Comparison of ENCODE assay signal across 12 mouse cellular contexts in genomic region chr19:46657339-46658020, GRCm38 (mm10). TPM values are rescaled to one million over a fixed set of nuclear protein-coding genes. Genes with fewer than 3 reads are reported as not detected.
DNase-seq lines count a peak whose midpoint lies in the region; ATAC-seq and TF ChIP-seq lines count a peak whose summit lies in the region.
"Had no signal": no experiment of that assay in that cellular context is flagged by ENCODE, and none has a peak within 500 bp of the region (broad histone marks: within the 10 kb centered on the region; RNA-seq: fewer than 3 reads in every experiment).

No protein-coding gene starts in this region.

- H3K4me1 ChIP-seq in heart, postnatal 0 days (ENCODE audit: control insufficient read depth, insufficient read depth), result no peaks in the 10 kb centered on the region
- peaks cover 32% of the 10 kb centered on the region for H3K4me1 ChIP-seq in heart, embryonic 11.5 days (ENCODE audit: control insufficient read depth, insufficient read depth, low read length)
- H3K4me1 ChIP-seq in neural tube, embryonic 11.5 days (ENCODE audit: control insufficient read depth, insufficient read depth, low read length), result no peaks in the 10 kb centered on the region
- 0 out of 2 replicates have a peak, but pooled peaks cover 5% of the 10 kb centered on the region for H3K4me1 ChIP-seq in neural tube, embryonic 15.5 days
- peaks cover 9% of the 10 kb centered on the region for H3K4me1 ChIP-seq in bone marrow macrophage, adult 2 months (ENCODE audit: control insufficient read depth, insufficient read depth, low read length)
- H3K4me1 ChIP-seq: midbrain, embryonic 12.5 days had no signal

- peak; percentile 40 for TF ChIP-seq CTCF in heart, postnatal 0 days (IDR thresholded peaks at IDR 0.05; ENCODE audit: low read depth)
- TF ChIP-seq CTCF in bone marrow macrophage, adult 2 months (IDR thresholded peaks at IDR 0.05; ENCODE audit: low read depth, low read length), result peak; percentile 27; the same call in 1 of the 2 replicates

- TF ChIP-seq EP300 in heart, postnatal 0 days (IDR thresholded peaks at IDR 0.05; ENCODE audit: low read depth), result no peak

- ATAC-seq in heart, postnatal 0 days (ENCODE audit: insufficient read depth, low read depth), result no peak
- no peak for ATAC-seq in heart, embryonic 11.5 days (replicated peaks; ENCODE audit: insufficient number of reproducible peaks, low FRiP score, low TSS enrichment)
- ATAC-seq in neural tube, embryonic 11.5 days (ENCODE audit: insufficient read depth, low FRiP score, low TSS enrichment), result no peak
- ATAC-seq in neural tube, embryonic 15.5 days (ENCODE audit: low FRiP score), result no peak
- no peak for ATAC-seq in erythroid progenitor cell, adult 5-6 weeks (replicated peaks; ENCODE audit: low FRiP score, poor library complexity, severe bottlenecking)

- no peak overlapping the region for H3K4me2 ChIP-seq in heart, postnatal 0 days (ENCODE audit: low read depth, low read length)
- H3K4me2 ChIP-seq in heart, embryonic 11.5 days, result no peak overlapping the region
- H3K4me2 ChIP-seq in neural tube, embryonic 11.5 days (ENCODE audit: low read depth), result no peak overlapping the region
- H3K4me2 ChIP-seq in neural tube, embryonic 15.5 days, result no peak overlapping the region
- H3K4me2 ChIP-seq: midbrain, embryonic 12.5 days had no signal

- no peak overlapping the region for H3K9ac ChIP-seq in heart, postnatal 0 days (replicated peaks; ENCODE audit: low read depth, low read length)
- H3K9ac ChIP-seq in heart, embryonic 11.5 days (ENCODE audit: low read depth, low read length), result no peak overlapping the region
- no peak overlapping the region for H3K9ac ChIP-seq in neural tube, embryonic 11.5 days (ENCODE audit: low read length)
- no peak overlapping the region for H3K9ac ChIP-seq in neural tube, embryonic 15.5 days (replicated peaks)
- H3K9ac ChIP-seq: midbrain, embryonic 12.5 days had no signal

- WGBS in heart, postnatal 0 days, result 89% methylated on average over 3 of the region's 3 CpGs
- 88% methylated on average over 3 of the region's 3 CpGs for WGBS in heart, embryonic 11.5 days (ENCODE audit: insufficient replicate concordance)
- 96% methylated on average over 3 of the region's 3 CpGs for WGBS in neural tube, embryonic 11.5 days
- 96% methylated on average over 3 of the region's 3 CpGs for WGBS in neural tube, embryonic 15.5 days

- peaks cover 44% of the 10 kb centered on the region for H3K36me3 ChIP-seq in heart, postnatal 0 days (replicated peaks; ENCODE audit: control insufficient read depth, insufficient read depth, low read length)
- peaks cover 27% of the 10 kb centered on the region for H3K36me3 ChIP-seq in heart, embryonic 11.5 days (ENCODE audit: control insufficient read depth, insufficient read depth, low read length)
- peaks cover 20% of the 10 kb centered on the region for H3K36me3 ChIP-seq in neural tube, embryonic 11.5 days (ENCODE audit: control insufficient read depth, insufficient read depth, low read length)
- H3K36me3 ChIP-seq in neural tube, embryonic 15.5 days, result peaks cover 45% of the 10 kb centered on the region

- no peak overlapping the region for H3K27ac ChIP-seq in heart, postnatal 0 days (ENCODE audit: low read depth)
- H3K27ac ChIP-seq in heart, embryonic 11.5 days (ENCODE audit: low read depth, low read length), result no peak overlapping the region
- no peak overlapping the region for H3K27ac ChIP-seq in neural tube, embryonic 11.5 days (ENCODE audit: low read depth, low read length)
- no peak overlapping the region for H3K27ac ChIP-seq in neural tube, embryonic 15.5 days (replicated peaks)
- H3K27ac ChIP-seq in bone marrow macrophage, adult 2 months (ENCODE audit: insufficient read depth, low read depth, low read length), result no peak overlapping the region
- H3K27ac ChIP-seq: midbrain, embryonic 12.5 days had no signal

- no peak for TF ChIP-seq POLR2A in bone marrow macrophage, adult 2 months (IDR thresholded peaks at IDR 0.05; ENCODE audit: borderline replicate concordance, low read depth, low read length)

- H3K4me3 ChIP-seq in heart, postnatal 0 days (ENCODE audit: low read depth, low read length), result no peak overlapping the region
- no peak overlapping the region for H3K4me3 ChIP-seq in heart, embryonic 11.5 days (ENCODE audit: low read depth, low read length)
- no peak overlapping the region for H3K4me3 ChIP-seq in neural tube, embryonic 11.5 days (ENCODE audit: low read depth, low read length)
- H3K4me3 ChIP-seq in neural tube, embryonic 15.5 days (replicated peaks), result no peak overlapping the region
- H3K4me3 ChIP-seq in bone marrow macrophage, adult 2 months (ENCODE audit: insufficient read depth, low read length), result no peak overlapping the region
- H3K4me3 ChIP-seq: midbrain, embryonic 12.5 days had no signal

- no peak for DNase-seq in heart, postnatal 0 days (ENCODE audit: low spot score)
- peak; percentile 13 for DNase-seq in neural tube, embryonic 11.5 days (ENCODE audit: low spot score)
- DNase-seq in thymus, postnatal 0 days (ENCODE audit: low spot score), result peak; percentile 42
- no peak for DNase-seq in right cerebral cortex, postnatal 36 days (ENCODE audit: low spot score in 2 of 2)

- no peaks in the 10 kb centered on the region for H3K9me3 ChIP-seq in heart, postnatal 0 days (replicated peaks; ENCODE audit: control insufficient read depth, low read length)
- H3K9me3 ChIP-seq in heart, embryonic 11.5 days (replicated peaks; ENCODE audit: control insufficient read depth, low read length), result no peaks in the 10 kb centered on the region
- H3K9me3 ChIP-seq in neural tube, embryonic 11.5 days (ENCODE audit: control insufficient read depth, low read length), result no peaks in the 10 kb centered on the region; the same call in 1 of the 2 replicates
- no peaks in the 10 kb centered on the region for H3K9me3 ChIP-seq in neural tube, embryonic 15.5 days (replicated peaks)
- H3K9me3 ChIP-seq: midbrain, embryonic 12.5 days had no signal

- no peaks in the 10 kb centered on the region for H3K27me3 ChIP-seq in heart, postnatal 0 days (ENCODE audit: control insufficient read depth, insufficient read depth, low read length)
- H3K27me3 ChIP-seq in heart, embryonic 11.5 days (ENCODE audit: control insufficient read depth, insufficient read depth, low read length), result no peaks in the 10 kb centered on the region
- no peaks in the 10 kb centered on the region for H3K27me3 ChIP-seq in neural tube, embryonic 11.5 days (ENCODE audit: control insufficient read depth, insufficient read depth, low read length)
- H3K27me3 ChIP-seq in neural tube, embryonic 15.5 days (replicated peaks), result no peaks in the 10 kb centered on the region
- H3K27me3 ChIP-seq: midbrain, embryonic 12.5 days had no signal

RNA-seq across cellular contexts. Expression of gene Cyp17a1, which starts 15.5 kb away (rescaled TPM):
- 0.08 and 3.9 TPM in 2 replicates for total RNA-seq in heart, postnatal 0 days (2014; rRNA removed; ENCODE audit: low replicate concordance)
- polyA plus RNA-seq in heart, postnatal 0 days (2015; fragmentation: Nextera tagmentation; extraction: Ambion mirVana), result 0.68 and 0.88 TPM in 2 replicates
- polyA plus RNA-seq in heart, embryonic 11.5 days (2014; fragmentation: Nextera tagmentation; extraction: Ambion mirVana), result 0.97 and 1.1 TPM in 2 replicates
- not detected in 2 replicates for polyA plus RNA-seq in neural tube, embryonic 11.5 days (2014; fragmentation: Nextera tagmentation; extraction: Ambion mirVana)
- 0.23 TPM in 1 of 2 replicates, not detected in the other for polyA plus RNA-seq in neural tube, embryonic 15.5 days (2015; fragmentation: Nextera tagmentation; extraction: Ambion mirVana)
- polyA plus RNA-seq in bone marrow macrophage, adult 2 months (2012; ENCODE audit: insufficient read depth, insufficient read length, missing spikeins), result not detected in 2 replicates
- polyA plus RNA-seq in thymus, postnatal 0 days (2015; fragmentation: Nextera tagmentation; extraction: Ambion mirVana), result 0.09 and 0.44 TPM in 2 replicates
- total RNA-seq in erythroid progenitor cell, adult 5-6 weeks (2015; ENCODE audit: low replicate concordance), result not detected in 2 replicates
- total RNA-seq in erythroid progenitor cell, adult 5-6 weeks (2017; ENCODE audit: low replicate concordance), result not detected in 2 replicates
- total RNA-seq: common myeloid progenitor, adult 5-6 weeks; hematopoietic stem cell, adult 5-6 weeks; left cerebral cortex, adult 8-10 months had no signal
- polyA plus RNA-seq: midbrain, embryonic 12.5 days had no signal

RNA-seq across cellular contexts. Expression of gene Borcs7, which starts 32.2 kb away (rescaled TPM):
- total RNA-seq in heart, postnatal 0 days (2014; rRNA removed; ENCODE audit: low replicate concordance), result 2.4 and 9.0 TPM in 2 replicates
- polyA plus RNA-seq in heart, postnatal 0 days (2015; fragmentation: Nextera tagmentation; extraction: Ambion mirVana), result 18.7 and 22.2 TPM in 2 replicates
- 14.7 and 16.5 TPM in 2 replicates for polyA plus RNA-seq in heart, embryonic 11.5 days (2014; fragmentation: Nextera tagmentation; extraction: Ambion mirVana)
- 14.1 and 14.7 TPM in 2 replicates for polyA plus RNA-seq in neural tube, embryonic 11.5 days (2014; fragmentation: Nextera tagmentation; extraction: Ambion mirVana)
- polyA plus RNA-seq in neural tube, embryonic 15.5 days (2015; fragmentation: Nextera tagmentation; extraction: Ambion mirVana), result 24.7 and 29.8 TPM in 2 replicates
- polyA plus RNA-seq in bone marrow macrophage, adult 2 months (2012; ENCODE audit: insufficient read depth, insufficient read length, missing spikeins), result 13.7 and 15.6 TPM in 2 replicates
- 10.8 and 13.8 TPM in 2 replicates for polyA plus RNA-seq in thymus, postnatal 0 days (2015; fragmentation: Nextera tagmentation; extraction: Ambion mirVana)
- total RNA-seq in erythroid progenitor cell, adult 5-6 weeks (2015; ENCODE audit: low replicate concordance), result 3.8 and 8.3 TPM in 2 replicates
- not detected in 2 replicates for total RNA-seq in erythroid progenitor cell, adult 5-6 weeks (2017; ENCODE audit: low replicate concordance)

RNA-seq across cellular contexts. Expression of gene As3mt, which starts 49.8 kb away (rescaled TPM):
- 24.1 and 33.7 TPM in 2 replicates for total RNA-seq in heart, postnatal 0 days (2014; rRNA removed; ENCODE audit: low replicate concordance)
- 54.4 and 61.7 TPM in 2 replicates for polyA plus RNA-seq in heart, postnatal 0 days (2015; fragmentation: Nextera tagmentation; extraction: Ambion mirVana)
- polyA plus RNA-seq in heart, embryonic 11.5 days (2014; fragmentation: Nextera tagmentation; extraction: Ambion mirVana), result 47.6 and 54.2 TPM in 2 replicates
- polyA plus RNA-seq in neural tube, embryonic 11.5 days (2014; fragmentation: Nextera tagmentation; extraction: Ambion mirVana), result 33.0 and 35.2 TPM in 2 replicates
- polyA plus RNA-seq in neural tube, embryonic 15.5 days (2015; fragmentation: Nextera tagmentation; extraction: Ambion mirVana), result 49.4 and 49.8 TPM in 2 replicates
- polyA plus RNA-seq in bone marrow macrophage, adult 2 months (2012; ENCODE audit: insufficient read depth, insufficient read length, missing spikeins), result 9.8 and 10.7 TPM in 2 replicates
- 30.7 and 31.8 TPM in 2 replicates for polyA plus RNA-seq in thymus, postnatal 0 days (2015; fragmentation: Nextera tagmentation; extraction: Ambion mirVana)
- 2.5 and 10.9 TPM in 2 replicates for total RNA-seq in erythroid progenitor cell, adult 5-6 weeks (2015; ENCODE audit: low replicate concordance)
- 1.2 and 2.0 TPM in 2 replicates for total RNA-seq in erythroid progenitor cell, adult 5-6 weeks (2017; ENCODE audit: low replicate concordance)

RNA-seq across cellular contexts. Expression of gene Wbp1l, which starts 58.6 kb away (rescaled TPM):
- 72.8 and 89.7 TPM in 2 replicates for total RNA-seq in heart, postnatal 0 days (2014; rRNA removed; ENCODE audit: low replicate concordance)
- 34.4 and 36.4 TPM in 2 replicates for polyA plus RNA-seq in heart, postnatal 0 days (2015; fragmentation: Nextera tagmentation; extraction: Ambion mirVana)
- polyA plus RNA-seq in heart, embryonic 11.5 days (2014; fragmentation: Nextera tagmentation; extraction: Ambion mirVana), result 41.5 and 45.9 TPM in 2 replicates
- polyA plus RNA-seq in neural tube, embryonic 11.5 days (2014; fragmentation: Nextera tagmentation; extraction: Ambion mirVana), result 41.6 and 48.8 TPM in 2 replicates
- polyA plus RNA-seq in neural tube, embryonic 15.5 days (2015; fragmentation: Nextera tagmentation; extraction: Ambion mirVana), result 34.1 and 34.5 TPM in 2 replicates
- 56.1 and 56.5 TPM in 2 replicates for polyA plus RNA-seq in bone marrow macrophage, adult 2 months (2012; ENCODE audit: insufficient read depth, insufficient read length, missing spikeins)
- polyA plus RNA-seq in thymus, postnatal 0 days (2015; fragmentation: Nextera tagmentation; extraction: Ambion mirVana), result 29.9 and 37.8 TPM in 2 replicates
- total RNA-seq in erythroid progenitor cell, adult 5-6 weeks (2015; ENCODE audit: low replicate concordance), result 5.0 and 8.8 TPM in 2 replicates
- total RNA-seq in erythroid progenitor cell, adult 5-6 weeks (2017; ENCODE audit: low replicate concordance), result 6.7 and 9.2 TPM in 2 replicates

Comparison
In these comparisons a context has a peak if more than half of its experiments do, and no peak if none do; other contexts are left out.
1. DNase-seq: peak in neural tube, embryonic 11.5 days (single experiment) and thymus, postnatal 0 days (single experiment); none in heart, postnatal 0 days (single experiment) and right cerebral cortex, postnatal 36 days (0 of 2).